Mouse (Mus musculus): Measurements from ENCODE around the gene Ceacam3. TPM values are rescaled to one million over a fixed set of nuclear protein-coding genes. Genes with fewer than 3 reads are reported as not detected.

The Ceacam3 gene
- polyA plus RNA-seq (2012), result not detected in 2 replicates

DNA sequence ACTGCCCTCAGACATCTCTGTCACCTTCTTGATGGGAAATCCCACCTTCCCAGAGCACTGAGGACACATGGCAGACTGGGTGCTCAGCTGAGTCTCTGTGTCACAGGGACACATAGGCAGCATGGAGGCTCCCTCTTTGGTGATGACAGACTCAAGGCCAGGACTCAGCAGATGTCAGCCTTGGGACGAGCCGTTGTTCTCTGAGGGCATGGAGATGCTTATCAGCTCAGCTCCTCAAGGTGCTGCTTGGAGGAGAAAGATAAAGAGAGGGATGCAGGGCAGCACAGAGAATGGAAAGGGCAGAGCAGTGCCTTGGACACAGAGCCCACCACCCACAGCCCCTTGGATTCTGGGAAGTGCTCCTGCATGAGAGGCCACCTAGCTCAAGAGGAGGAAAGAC, at the start of gene Ceacam3:
TSS of gene Ceacam3 (plus strand) at position 352 of the 400 bp plus-strand sequence.
- TF ChIP-seq GATA1 (IDR thresholded peaks at IDR 0.05; ENCODE audit: low read length), result peak; percentile 26

- no peak for TF ChIP-seq GATA1 (IDR thresholded peaks at IDR 0.05; ENCODE audit: low read length)
These were observed 14.8 kb upstream of the Ceacam3 start for GRCm38 (mm10) chr7:17135307-17135706.

DNA sequence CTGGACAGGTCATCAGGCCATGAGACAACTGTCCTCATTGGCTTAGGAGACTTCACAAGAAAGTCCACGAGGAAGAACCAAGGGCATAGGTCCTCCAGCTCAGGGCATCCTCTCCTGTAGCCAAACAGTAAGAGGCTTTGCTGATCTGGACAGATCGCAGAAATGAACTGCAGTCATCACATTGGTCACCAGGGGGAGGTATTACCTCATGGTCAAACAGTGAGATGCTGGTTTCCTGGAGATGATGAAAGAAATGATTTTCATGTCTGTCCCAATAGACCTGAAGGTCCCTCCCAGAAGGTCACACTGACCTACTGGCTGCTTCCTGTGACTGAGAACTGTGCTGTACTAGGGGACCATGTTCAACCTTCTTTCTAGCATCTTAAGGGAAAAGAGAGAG, 5.6 kb downstream of the Ceacam3 start:
- TF ChIP-seq GATA1 (IDR thresholded peaks at IDR 0.05; ENCODE audit: low read length), result no peak

- no peak for TF ChIP-seq GATA1 (IDR thresholded peaks at IDR 0.05; ENCODE audit: low read length)
These were observed 7.0 kb downstream of the Ceacam3 start for GRCm38 (mm10) chr7:17156885-17157677.

- no peak for TF ChIP-seq GATA1 (IDR thresholded peaks at IDR 0.05; ENCODE audit: low read length)
These were observed 8.9 kb downstream of the Ceacam3 start for GRCm38 (mm10) chr7:17159011-17159410.

DNA sequence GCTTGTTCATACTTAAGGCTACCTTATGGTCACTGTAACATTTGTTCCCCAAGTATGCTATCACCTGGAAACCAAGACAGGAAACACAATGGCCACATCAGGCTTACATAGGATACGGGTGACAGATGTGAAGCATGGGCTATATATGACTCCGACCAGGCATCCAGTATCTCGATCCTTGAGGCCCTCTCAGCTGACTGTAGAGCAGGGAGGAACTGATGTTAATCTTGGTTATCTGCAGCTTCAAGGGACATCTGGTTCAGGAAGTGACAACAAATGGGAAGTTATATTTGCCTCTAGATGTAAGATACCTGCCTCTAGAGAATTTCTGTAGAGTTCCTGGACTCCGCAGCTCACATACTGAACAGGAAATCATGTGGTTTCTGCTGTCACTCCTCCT, 21.7 kb downstream of the Ceacam3 start:
- TF ChIP-seq GATA1 (IDR thresholded peaks at IDR 0.05; ENCODE audit: low read length), result no peak

DNA sequence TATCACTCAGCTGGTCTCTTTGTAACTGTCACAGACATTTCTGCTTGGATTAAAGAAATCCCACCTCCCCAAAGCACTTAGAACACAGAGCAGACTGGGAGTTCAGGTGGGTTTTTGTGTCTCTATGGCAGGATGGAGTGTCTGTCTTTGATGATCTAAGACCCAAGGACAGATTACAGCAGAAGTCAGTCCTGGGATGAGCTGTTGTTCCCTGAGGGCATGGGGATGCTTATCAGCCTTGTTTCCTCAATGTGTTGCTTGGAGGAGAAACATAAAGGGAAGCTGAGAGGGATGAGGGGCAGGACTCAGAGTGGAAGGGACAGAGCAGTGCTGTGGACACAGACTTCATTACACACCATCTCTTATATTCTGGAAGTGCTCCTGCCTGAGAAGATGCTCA, 53.1 kb downstream of the Ceacam3 start, which contains the start of gene Psg29:
TSS of gene Psg29 (plus strand) at position 301 of the 400 bp plus-strand sequence.
- no peak for TF ChIP-seq GATA1 (IDR thresholded peaks at IDR 0.05; ENCODE audit: low read length)

- no peak for TF ChIP-seq GATA1 (IDR thresholded peaks at IDR 0.05; ENCODE audit: low read length)
These were observed 55.6 kb downstream of the Ceacam3 start for GRCm38 (mm10) chr7:17205530-17206184.

Other genes with a start within 250 kb of the Ceacam3 start
- 1.4 and 1.7 TPM in 2 replicates for gene Ptgir, start 243.8 kb upstream of the Ceacam3 start, polyA plus RNA-seq (2012)
- 1,990 and 2,185 TPM in 2 replicates for gene Calm3, start 226.2 kb upstream of the Ceacam3 start, polyA plus RNA-seq (2012)
- gene Pnmal2, start 205.6 kb upstream of the Ceacam3 start, polyA plus RNA-seq (2012), result not detected in 2 replicates
- gene Pnmal1, start 190.6 kb upstream of the Ceacam3 start, polyA plus RNA-seq (2012), result not detected in 2 replicates
- not detected in 2 replicates for gene Gm42372, start 167.2 kb upstream of the Ceacam3 start, polyA plus RNA-seq (2012)
- 5.6 and 6.8 TPM in 2 replicates for gene Ccdc8, start 157.6 kb upstream of the Ceacam3 start, polyA plus RNA-seq (2012)
- 155 and 165 TPM in 2 replicates for gene Ppp5c, start 122.4 kb upstream of the Ceacam3 start, polyA plus RNA-seq (2012)
- 177 and 202 TPM in 2 replicates for gene Hif3a, start 87.9 kb upstream of the Ceacam3 start, polyA plus RNA-seq (2012)
- not detected in 2 replicates for gene Psg16, start 76.2 kb upstream of the Ceacam3 start, polyA plus RNA-seq (2012)
- gene Psg29, start 53.2 kb downstream of the Ceacam3 start, polyA plus RNA-seq (2012), result not detected in 2 replicates